Mouse (Mus musculus) common myeloid progenitor, adult 5-6 weeks (primary cell): ENCODE data around the gene Fibcd1. TPM values are rescaled to one million over a fixed set of nuclear protein-coding genes. Genes with fewer than 3 reads are reported as not detected.
A peak's percentile ranks its signal among the peaks of the same experiment; 100 is the strongest.

Source experiments
- ATAC-seq: replicated peaks from 2 replicates; pipeline ENCODE4 v1.8.0; 2016; ENCODE audit warnings: low read depth, mild to moderate bottlenecking, moderate TSS enrichment, inconsistent platforms; ENCODE audit not compliant: poor library complexity, severe bottlenecking
- total RNA-seq: library from RNA; stranded (forward); fragments of 200-1000, 187-1606 nt; gene quantifications from 2 replicates; pipeline ENCODE4 v1.2.3, GENCODE M21; 2017

The Fibcd1 gene
- total RNA-seq, 1 experiment from 2014 or later, result not detected

DNA sequence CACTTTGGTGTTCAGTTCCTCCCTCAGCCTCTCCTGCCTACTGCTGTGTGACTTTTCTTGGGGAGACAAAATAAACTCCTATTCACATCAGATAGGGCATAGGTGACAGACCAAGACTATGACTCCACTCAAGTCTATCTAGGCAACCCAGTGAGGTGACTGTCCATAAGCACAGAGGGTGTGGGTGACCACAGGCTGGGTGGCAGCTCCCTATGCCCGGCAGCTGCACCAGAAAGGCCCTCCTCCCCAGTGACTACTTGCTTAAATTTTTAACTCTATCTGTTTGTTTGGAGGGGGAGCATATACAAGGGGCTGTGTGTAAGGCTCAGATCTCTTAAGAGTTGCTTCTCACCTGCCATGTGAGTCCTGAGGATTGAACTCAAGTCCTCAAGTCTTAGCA, 17.1 kb upstream of the Fibcd1 start:
- ATAC-seq, result no peak

DNA sequence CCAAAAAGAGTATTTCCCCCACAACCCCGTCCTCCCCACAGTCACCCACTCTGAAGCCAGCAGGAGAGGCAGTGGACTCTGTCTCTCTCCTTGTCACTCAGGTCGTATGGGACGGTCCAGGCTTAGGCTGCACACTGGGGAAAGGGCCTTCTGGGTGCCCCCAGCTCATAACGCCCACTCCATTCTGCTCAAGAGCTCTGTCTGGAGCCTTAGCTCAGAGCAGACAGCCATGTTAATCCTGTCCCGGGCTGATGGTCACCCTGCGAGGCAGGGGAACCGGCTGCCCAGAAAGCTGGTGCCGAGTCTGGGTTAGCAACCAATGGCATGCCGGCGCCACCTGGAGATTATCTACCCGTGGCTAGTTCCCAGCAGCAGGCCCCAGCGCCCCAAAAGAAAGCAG, 12.7 kb upstream of the Fibcd1 start:
- ATAC-seq, result no peak

DNA sequence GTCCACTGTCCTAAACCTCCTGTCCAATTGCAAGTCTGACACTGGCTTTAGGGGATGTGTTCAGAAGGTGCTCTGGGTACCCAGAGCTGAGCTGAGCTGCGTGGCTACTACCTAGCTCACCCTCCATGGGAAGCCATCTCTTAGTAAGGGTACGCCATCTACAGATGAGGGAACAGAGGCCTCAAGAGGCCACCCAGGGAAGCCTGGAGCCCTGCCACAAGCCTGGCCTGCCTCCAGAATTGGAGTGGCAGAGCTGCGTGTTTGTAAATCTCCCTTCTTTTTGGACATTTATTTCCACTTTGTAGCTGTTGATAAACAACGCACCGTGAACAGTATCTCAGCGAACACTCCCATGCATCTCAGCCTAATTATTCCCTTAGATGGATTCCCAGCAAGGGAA, 11.4 kb upstream of the Fibcd1 start:
- ATAC-seq, result no peak

DNA sequence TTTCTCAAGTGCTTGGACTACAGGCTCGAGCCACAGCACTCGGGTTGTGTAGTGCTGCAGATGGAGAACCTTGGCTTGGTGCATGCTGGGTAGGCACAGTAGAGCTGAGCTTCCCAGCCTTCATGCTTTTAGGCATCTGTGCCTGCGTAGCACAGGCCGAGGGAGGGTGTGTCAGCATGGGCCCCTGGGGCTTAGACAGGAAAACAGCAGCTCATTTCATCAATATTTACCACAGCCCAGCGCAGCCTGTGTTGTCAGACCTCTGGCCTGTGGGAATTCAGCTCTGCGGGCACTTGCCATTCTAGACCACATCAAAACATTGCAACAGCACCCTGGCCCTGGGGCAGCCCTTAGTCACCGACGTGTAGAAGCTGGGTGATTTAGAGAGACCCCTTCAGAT, 10.2 kb upstream of the Fibcd1 start:
- no peak for ATAC-seq

DNA sequence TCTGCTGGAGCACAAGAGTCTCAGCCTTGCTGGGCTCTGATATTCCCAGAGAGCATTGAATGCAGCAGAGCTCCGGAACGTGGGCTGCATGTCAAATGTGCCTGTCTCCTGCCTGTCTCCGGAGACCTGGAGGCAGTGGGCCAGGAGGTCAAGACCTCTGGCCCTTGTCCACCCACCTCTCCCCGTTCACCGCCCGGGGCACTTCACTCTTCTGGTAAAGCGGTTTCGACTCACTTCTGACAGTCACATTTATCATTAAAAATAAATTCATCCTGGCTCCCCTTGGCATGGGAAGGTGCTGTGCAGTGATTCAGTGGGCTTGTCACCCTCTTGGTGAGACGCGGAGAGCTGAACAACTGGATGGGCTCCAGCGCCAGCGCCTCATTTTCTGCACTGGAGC, 4.3 kb upstream of the Fibcd1 start:
- ATAC-seq, result no peak

DNA sequence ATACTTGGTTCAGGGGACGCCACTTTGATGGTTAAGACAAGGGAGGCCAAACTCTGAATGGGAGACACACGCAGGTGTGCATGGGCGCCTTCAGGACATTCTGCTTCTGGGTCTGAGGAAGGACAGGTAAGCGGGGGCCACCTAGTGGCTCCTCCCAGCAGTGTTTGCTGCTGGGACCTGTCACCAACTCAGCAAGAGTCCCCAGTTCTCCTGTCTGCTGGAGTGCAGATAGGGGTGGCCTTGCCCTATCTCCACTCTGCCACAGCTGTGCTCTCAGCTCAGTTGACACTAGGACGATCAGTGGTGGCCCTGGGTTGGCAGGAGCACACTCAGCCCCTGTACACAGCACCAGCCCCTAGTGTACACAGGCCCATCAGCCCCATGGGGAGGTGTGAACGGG, 2.1 kb upstream of the Fibcd1 start:
- ATAC-seq, result peak; percentile 86

DNA sequence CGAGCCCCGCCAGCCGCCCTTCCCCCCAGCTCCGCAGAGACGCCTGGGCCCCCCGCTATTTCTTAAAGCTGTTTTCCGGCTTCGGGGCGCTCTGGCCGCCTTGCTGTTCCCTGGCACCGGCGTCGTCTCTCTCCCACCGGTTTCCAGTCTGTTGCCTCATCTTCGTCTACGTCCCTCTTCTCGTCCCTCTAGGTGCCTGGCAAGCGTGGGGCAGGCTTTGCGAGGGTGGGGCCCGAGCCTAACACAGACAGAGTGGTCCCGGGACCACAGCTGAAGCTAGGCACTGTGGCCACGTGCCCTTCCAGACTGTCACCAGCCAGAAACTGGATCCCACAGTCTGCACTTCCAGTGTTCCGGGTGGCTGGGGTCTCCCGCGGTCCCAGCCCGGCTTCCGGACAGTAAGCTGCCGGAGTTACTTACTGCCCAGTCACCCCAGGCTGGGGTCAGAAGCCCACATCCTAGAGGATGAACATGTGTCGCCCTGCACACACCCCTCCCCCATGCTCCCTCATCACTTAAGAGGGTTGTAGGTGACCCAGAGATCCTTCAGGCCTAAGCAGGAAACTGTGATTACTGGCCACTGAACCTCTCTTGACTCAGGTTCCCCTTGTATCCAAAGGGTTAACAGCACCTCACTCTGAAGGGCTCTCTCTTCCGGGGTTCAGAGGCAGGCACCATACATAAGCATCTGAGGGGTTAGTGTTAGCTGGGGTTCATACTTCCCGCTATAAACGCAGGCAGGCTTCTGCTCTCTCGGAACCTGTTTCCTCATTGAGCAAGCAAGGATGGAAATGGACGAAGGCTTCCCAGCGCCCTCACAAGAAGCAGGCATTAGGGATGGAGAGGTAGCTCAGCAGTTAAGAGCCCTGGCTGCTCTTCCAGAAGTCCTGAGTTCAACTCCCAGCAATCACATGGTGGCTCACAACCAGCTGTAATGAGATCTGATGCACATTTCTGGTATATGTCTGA, 1.2 kb upstream of the Fibcd1 start:
- no peak for ATAC-seq

DNA sequence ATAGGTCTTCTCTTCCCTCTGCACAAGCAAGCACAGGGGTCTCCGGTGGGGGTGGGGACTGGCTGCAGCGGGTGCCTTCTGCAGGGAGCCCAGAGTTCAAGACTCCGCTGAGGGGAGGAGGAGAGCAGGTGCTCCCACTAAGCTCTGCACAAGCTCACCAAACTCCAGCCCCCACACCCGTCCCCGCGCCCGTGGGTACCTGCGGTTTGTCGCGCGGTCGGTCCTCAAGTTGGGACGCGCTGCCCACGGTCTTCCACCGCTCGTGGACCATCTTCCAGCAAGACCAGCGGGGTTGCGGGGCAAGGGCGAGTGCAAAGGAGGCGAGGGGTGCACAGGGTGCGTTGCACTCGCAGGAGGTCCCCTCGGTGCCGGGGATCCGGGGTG, 301 bp downstream of the Fibcd1 start:
- no peak for ATAC-seq

DNA sequence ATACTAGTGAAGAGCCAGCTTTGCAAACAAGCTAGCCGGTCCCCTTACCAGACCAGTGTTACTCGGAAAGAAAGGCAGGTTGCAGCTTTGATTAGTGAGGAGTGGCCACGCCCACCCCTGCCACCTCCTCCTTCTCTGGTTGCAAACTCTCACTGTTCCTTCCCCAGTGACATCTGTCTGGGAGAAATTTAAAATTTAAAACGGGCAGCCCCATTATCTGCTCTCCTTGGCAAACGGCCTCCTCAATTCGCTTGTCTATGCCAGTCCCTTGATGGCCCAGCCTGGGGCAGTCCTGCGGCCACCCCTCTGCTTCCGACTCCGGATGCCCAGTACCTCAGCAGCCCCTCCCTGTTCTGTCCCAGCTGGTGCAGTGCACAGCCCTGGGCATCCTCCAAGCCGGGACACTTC, 1.1 kb downstream of the Fibcd1 start:
- ATAC-seq, result 0 out of 2 replicates have a peak, but pooled peaks have one; percentile 7

DNA sequence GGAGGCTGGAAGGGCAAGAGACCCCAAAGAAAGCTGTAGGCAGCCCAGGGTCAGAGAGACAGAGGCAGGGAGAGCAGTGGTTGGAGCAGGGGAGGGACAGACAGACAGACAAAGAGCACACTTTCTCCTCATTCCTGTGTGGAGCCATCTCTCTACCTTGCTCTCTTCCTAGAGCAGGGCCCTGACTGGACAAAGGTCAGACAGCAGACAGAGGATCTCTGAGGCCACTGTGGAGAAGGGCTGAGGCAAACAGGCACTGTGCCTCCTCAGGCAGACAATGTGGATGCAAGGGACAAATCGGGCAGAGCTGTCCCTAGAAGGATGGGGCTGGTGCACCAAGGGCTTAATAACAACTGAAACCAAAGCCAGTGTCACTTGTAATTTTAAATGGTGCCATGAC, 6.9 kb downstream of the Fibcd1 start:
- ATAC-seq, result no peak

DNA sequence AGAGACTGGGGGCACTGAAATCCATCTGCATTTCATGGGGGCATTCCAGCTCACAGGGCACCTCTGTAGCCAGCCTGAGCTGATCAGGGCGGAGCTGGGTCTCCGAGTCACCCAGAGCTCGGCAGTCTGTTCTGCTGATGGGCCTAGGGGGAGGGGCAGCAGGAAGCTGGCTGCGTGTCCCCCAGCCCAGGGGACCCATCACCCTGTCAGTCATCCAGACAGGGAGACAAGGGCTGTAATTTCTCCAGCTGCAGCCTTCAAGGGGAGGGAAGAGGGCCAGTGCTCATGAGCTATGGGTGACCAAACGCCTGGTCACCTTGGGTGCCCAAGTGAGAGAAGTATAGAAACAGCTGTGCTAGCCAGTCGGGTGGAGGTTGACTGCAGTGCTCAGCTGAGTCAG, 8.8 kb downstream of the Fibcd1 start:
- no peak for ATAC-seq

DNA sequence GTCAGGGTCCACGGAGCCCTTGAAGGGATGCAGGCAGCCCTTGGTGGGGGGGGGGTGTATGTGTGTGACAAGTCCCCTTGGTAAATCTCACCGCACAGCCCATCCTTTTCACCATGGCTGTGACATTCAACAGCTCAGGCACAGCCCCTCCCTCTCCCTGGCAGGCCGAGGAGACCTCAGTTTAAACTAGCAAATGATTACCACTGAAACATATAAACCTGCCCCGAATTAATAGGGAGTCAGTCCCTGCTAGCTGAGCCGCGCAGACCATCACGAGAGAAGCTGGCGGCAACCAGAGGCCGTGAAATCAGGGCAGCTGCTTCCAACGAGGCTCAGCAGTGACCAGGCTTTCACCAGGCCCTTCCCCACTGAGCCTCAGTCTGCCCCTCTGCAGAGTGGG, 9.7 kb downstream of the Fibcd1 start:
- no peak for ATAC-seq

DNA sequence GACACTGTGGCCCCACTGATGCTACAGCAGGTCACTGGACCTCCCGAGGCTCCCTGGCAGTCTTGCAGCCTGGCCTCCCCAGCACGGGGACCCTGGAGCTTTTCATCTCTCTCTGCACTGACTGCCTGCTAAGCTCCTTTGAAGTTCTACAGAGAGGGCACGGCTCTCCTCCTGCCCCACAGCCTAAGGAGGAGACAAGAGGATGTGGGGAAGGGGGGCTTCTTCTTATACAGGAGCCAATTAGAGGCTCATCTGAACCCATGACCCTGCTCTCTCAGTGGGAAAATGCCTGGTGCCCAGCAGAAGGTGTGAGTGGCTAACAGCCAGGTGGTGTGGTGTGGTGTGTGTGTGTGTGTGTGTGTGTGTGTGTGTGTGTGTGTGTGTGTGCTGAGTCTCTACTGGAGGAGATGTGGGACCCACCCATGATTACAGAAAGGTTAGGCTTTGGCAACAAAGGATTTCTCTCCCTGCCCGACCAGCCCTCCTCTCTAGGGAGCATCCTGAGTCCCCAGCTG, 17.4 kb downstream of the Fibcd1 start:
- ATAC-seq, result no peak

DNA sequence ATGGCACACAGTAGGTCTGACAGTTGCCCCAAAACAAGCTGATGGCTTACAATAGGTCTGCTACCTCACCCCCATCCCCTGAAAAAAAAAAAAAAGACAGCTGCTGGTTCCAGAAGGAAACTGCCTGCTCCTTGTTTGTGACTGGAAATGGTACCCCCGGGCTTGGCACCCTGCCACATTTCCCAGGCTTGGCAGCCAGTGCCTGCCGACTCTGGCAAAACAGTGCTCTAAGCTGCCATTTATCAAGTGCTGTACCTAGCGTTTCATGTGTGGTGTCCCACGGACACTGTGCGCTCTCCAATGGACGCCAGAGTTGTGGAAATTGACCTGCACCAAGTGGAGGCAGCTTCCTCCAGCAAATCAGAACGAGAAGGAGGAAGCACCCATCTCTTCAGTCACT, 17.9 kb downstream of the Fibcd1 start:
- ATAC-seq, result no peak

DNA sequence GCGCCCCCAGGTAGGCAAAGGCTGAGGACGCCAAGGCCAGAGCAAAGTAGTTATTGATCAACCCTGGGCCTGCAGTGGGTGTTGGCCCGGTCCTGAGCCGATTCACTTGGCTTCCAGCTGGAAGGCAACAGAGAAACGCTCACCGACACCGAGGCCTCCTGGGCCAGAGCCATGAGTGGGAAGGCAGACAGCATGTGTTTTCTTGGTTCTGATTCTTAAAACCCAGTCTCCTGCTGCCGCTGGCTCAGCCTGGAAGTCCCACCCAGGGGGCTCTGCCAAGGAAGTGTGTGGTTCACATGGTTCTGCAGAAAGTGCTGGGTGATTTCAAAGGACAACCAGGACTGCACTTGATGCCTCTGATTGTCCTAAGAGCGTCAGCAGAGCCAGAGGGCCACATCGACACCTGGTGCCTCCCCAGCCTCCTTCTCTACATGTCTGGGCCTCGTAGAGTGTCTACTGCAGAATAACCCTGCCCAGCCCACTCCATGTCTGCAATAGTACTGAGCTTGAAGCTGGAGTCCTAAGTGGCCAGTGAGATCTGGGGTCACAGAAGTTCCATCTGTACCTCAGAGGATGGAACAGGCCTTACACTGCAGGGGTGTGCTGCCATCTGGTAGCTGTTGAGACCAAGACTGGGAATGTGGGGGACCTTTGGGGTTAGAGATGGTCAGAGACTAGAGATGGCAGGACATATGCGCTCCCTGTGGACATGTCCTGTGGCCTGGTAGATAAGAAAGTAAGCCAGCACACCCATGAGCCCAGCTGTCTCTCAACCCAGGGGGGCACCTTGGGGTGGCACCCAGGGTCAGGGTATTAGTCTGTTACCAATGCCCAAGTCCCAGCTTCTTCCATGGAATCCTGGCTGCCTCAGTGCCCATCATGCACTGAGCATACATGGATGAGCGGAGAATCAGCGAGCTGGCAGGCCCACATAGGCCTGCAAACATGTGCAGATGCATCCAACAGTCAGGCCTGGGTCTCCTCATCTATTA, 19.4 kb downstream of the Fibcd1 start:
- ATAC-seq, result no peak

DNA sequence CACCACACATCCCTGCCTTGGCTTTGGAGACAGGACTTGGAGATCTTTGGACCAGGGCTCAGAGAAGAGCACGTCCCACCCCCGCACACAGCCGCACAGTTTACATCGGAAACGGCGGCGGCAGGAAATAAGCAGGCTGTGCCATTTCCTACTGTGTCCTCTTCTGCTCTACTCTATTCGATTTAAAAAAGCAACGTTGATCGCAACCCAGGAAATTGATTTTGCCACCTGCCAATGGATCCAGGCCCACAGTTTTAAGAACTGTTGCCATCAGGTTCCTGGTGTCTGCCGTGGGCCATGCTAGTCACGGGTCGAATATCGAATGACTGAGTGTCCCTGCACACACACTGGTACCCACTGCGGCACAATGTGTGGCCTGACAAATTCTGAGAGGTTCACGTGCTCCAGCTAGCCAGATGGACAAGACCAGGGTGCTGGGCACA, 20.3 kb downstream of the Fibcd1 start:
- no peak for ATAC-seq

DNA sequence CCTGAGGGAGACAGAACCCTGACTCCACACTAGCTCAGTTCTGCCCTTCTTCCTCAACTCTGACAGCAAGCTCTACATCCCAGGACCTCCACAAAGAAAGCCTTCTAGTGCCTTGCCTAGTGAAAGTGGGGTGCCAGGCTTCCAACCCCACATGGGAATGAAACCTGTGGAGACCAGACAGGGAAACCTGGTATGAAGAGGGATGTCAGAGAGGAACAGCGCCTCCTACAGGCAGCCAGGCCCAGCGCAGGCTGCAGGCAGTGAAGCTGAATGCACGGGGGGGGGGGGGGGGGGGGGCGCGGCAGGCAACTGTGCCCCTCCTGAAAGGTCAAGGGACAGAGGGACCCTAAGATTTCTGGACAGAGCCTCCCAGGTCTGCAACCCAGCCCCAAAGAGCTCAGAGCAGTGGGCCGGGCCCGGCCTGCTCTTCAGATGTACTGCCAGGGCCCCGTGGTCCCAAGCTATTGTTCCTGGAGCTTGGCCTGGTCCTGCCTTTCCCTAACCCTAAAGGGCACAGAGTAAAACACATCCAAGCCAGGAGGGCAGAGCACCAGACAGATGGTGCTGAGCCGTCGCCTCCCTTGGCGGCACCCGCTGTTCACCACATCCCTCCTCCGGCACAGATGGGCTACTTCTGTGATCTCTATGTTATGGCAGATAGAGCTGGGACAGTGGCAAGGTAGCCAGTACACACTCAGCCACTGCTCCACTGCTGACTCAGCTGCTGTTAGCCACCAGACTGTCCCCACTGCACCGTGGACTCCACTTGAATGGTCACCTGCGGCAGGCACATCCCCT, 21.7 kb downstream of the Fibcd1 start:
- ATAC-seq, result no peak

DNA sequence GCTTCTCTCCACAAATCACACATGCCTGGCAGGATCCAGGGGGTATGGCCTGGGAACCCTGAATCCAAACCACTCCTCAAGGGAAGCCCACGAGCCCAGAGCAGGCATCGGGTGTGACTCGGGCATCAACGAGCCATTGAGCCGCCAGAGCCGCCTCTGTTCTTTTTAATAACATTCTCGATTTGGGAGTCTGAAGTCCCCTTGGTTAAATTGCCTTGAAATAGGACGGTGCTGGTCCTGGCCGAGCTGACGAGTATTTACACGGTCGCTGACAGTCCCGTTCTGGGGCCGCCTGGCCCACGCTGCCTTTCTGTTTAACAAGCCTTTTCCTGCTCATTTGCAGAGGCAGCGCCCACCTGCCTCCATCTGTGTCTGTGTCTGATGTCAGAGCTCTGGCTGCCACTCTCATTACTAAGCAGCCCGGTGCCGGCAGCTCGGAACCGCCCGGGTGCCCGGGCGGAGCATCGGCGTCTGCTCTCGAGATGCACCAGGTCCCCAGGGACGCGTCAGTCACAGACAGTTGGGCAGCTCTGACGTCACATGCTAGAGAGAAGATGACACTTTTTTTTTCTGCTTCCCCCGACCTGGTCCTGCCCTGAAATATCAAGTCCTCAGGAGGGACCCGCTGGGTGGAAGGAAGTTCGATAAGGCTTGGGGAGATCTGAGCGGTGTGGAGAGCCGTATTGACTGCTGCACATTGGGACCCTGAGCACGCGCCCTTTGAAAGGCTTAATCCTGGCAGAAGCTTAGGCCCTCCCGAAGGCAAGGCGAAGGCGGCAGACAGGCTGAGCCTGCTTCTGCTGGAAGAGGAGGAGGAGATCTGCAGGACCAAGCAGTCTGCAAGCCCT, 23.1 kb downstream of the Fibcd1 start:
- peak; percentile 36 for ATAC-seq

DNA sequence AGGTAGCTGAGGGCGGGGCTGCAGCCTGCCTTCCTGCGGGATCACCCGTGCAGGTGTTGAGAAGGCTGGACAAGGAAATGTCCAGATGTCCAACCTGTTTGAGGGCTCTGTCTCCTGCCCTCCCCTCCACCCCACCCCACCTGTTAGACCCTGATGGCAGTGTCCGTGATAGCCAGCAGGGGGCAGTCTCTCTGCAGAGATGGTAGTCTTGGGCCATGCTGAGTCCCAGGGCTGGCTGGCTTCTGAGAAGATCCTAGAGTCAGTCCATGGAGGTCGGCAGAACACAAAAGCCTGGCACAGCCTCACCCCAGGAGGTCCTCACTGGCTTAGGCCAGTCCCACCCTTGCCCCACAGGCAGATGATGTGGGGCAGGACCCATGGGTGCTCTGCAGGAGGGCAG, 30.4 kb downstream of the Fibcd1 start:
- peak; percentile 70 for ATAC-seq
